Mouse (Mus musculus) hindbrain, embryonic 12.5 days (tissue): ENCODE results near the gene Ttc6. TPM values are rescaled to one million over a fixed set of nuclear protein-coding genes. Genes with fewer than 3 reads are reported as not detected.

ENCODE experiments used
- ATAC-seq: fragments of 200-750 bp; cut with Nextera tagmentation; 2 replicates; pipeline ENCODE4 v1.8.0; 2017; ENCODE audit warnings: moderate TSS enrichment; ENCODE audit not compliant: low FRiP score
- H3K27ac ChIP-seq: fragments of 300-500 bp; sonication (generic); 2 replicates; pipeline ENCODE4 v1.5.1; 2016; ENCODE audit warnings: mild to moderate bottlenecking
- H3K27me3 ChIP-seq: fragments of 300-500 bp; sonication (generic); 2 replicates; pipeline ENCODE4 v1.6.1; 2016; ENCODE audit warnings: mild to moderate bottlenecking
- H3K36me3 ChIP-seq: fragments of 300-500 bp; sonication (generic); 2 replicates; pipeline ENCODE4 v1.6.1; 2016; ENCODE audit warnings: mild to moderate bottlenecking
- H3K4me1 ChIP-seq: fragments of 300-500 bp; sonication (generic); 2 replicates; pipeline ENCODE4 v1.6.1; 2016
- H3K4me2 ChIP-seq: fragments of 300-500 bp; sonication (generic); replicated peaks from 2 replicates; pipeline ENCODE4 v1.6.1; 2016; ENCODE audit warnings: mild to moderate bottlenecking
- H3K4me3 ChIP-seq: fragments of 300-500 bp; sonication (generic); 2 replicates; pipeline ENCODE4 v1.5.1; 2016; ENCODE audit warnings: mild to moderate bottlenecking
- H3K9ac ChIP-seq: fragments of 300-500 bp; sonication (generic); 2 replicates; pipeline ENCODE4 v1.6.1; 2016; ENCODE audit warnings: mild to moderate bottlenecking, moderate library complexity
- H3K9me3 ChIP-seq: fragments of 300-500 bp; sonication (generic); replicated peaks from 2 replicates; pipeline ENCODE4 v1.6.1; 2016; ENCODE audit warnings: mild to moderate bottlenecking
- WGBS: fragments of 180-500 bp; shearing (Covaris S2); methylation state at CpG from one replicate; pipeline ENCODE4 v1.1.7; 2016; 5-methylcytosine and 5-hydroxymethylcytosine counted together
- polyA plus RNA-seq: library from polyadenylated mRNA; unstranded; fragments of >200 nt; fragmentation: Nextera tagmentation; extraction: Ambion mirVana; gene quantifications from 2 replicates; pipeline ENCODE4 v1.2.1, GENCODE M21; 2016

The Ttc6 gene
- polyA plus RNA-seq, 1 experiment from 2014 or later = 1.9 TPM

GRCm38 (mm10) chr12:57547890-57548289 lies 16.0 kb upstream of the Ttc6 start:
- Histone ChIP-seq H3K27ac (no peak overlapping the region), H3K9me3 (0 out of 2 replicates have a peak, but pooled peaks cover 2% of the 10 kb centered on the region), H3K4me2 (no peak overlapping the region), H3K4me3 (no peak overlapping the region), H3K4me1 (peaks cover 11% of the 10 kb centered on the region), H3K27me3 (peaks cover 96% of the 10 kb centered on the region), H3K36me3 (no peaks in the 10 kb centered on the region), H3K9ac (no peak overlapping the region)
- 3% methylated on average over 9 of the region's 9 CpGs for WGBS
- no peak for ATAC-seq

DNA sequence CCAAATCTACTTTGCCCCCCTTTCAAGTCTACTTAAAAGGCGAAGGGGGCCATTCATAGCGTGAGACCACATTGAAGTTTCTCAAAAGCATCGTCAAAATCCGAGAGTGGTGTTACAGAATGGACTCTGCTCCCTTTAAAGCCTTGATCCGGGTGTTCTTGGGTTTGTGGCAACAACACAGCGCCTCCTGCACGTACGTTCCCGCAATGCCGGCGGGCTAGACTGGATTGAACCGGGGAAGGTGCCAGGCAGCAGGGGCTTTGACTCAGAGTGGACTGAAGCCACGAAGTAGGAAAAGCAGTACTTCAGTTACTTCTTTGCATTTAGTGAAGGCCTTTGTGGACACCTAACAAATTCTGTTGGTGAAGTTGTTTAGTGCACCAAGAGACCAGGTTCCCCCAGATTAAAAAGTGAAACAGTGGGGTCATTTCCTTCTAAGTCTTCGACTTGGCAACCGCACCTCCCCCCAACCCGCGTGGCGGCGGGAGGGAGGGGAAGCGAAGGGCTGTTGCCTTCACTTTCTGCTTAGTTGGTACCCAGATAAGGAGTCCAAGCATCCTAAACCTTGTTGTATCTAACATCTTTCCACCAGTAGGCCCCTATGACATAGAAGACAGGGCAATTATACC lies 15.4 kb upstream of the Ttc6 start:
- no peak overlapping the region for H3K9ac ChIP-seq
- peaks cover 96% of the 10 kb centered on the region for H3K27me3 ChIP-seq
- H3K4me3 ChIP-seq = no peak overlapping the region
- 0 out of 2 replicates have a peak, but pooled peaks cover 2% of the 10 kb centered on the region for H3K9me3 ChIP-seq
- WGBS = under 1% methylated on average over 20 of the region's 20 CpGs
- ATAC-seq = no peak
- no peak overlapping the region for H3K4me2 ChIP-seq
- H3K36me3 ChIP-seq = no peaks in the 10 kb centered on the region
- no peak overlapping the region for H3K27ac ChIP-seq
- peaks cover 11% of the 10 kb centered on the region for H3K4me1 ChIP-seq

GRCm38 (mm10) chr12:57548981-57549666 lies 14.8 kb upstream of the Ttc6 start:
- Histone ChIP-seq H3K4me1 (peaks cover 11% of the 10 kb centered on the region), H3K4me3 (no peak overlapping the region), H3K36me3 (no peaks in the 10 kb centered on the region), H3K9me3 (0 out of 2 replicates have a peak, but pooled peaks cover 2% of the 10 kb centered on the region), H3K27ac (no peak overlapping the region), H3K4me2 (no peak overlapping the region), H3K27me3 (peaks cover 97% of the 10 kb centered on the region), H3K9ac (no peak overlapping the region)
- 2% methylated on average over 25 of the region's 25 CpGs for WGBS
- ATAC-seq = no peak

DNA sequence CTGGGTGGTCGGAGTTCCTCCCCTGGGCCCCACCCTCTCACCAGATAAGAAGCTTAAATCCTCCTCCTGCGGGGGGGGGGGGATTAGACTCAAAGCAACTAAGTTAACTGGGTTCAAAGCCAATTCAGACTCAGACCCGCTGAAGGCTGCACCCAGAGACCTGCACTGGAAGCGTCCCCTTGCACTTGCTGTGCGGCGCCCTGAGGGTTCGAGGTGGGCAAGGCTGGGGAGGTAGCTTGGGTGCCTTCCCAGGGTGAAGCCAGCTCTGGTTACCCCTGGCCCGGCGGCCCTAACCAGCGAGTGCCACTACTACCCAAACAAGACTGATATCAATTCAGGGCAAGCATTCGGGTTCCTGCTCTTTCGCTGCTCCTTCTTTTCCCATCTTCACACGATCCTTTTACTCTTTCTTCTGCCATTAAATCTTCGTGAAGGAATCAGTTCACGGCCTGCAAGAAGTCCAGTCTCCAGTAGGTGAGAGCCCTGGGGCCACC lies 14.2 kb upstream of the Ttc6 start:
- Histone ChIP-seq H3K9ac (no peak overlapping the region), H3K4me3 (no peak overlapping the region), H3K36me3 (no peaks in the 10 kb centered on the region), H3K4me1 (peaks cover 11% of the 10 kb centered on the region), H3K27ac (no peak overlapping the region), H3K9me3 (0 out of 2 replicates have a peak, but pooled peaks cover 2% of the 10 kb centered on the region), H3K27me3 (peaks cover 97% of the 10 kb centered on the region), H3K4me2 (no peak overlapping the region)
- no peak for ATAC-seq
- WGBS = 2% methylated on average over 15 of the region's 15 CpGs

GRCm38 (mm10) chr12:57550181-57550808 lies 13.6 kb upstream of the Ttc6 start:
- Histone ChIP-seq H3K4me3 (no peak overlapping the region), H3K27me3 (peaks cover 97% of the 10 kb centered on the region), H3K9ac (no peak overlapping the region), H3K4me1 (peaks cover 9% of the 10 kb centered on the region), H3K4me2 (no peak overlapping the region), H3K36me3 (no peaks in the 10 kb centered on the region), H3K27ac (no peak overlapping the region), H3K9me3 (0 out of 2 replicates have a peak, but pooled peaks cover 2% of the 10 kb centered on the region)
- 1% methylated on average over 31 of the region's 31 CpGs for WGBS
- no peak for ATAC-seq

GRCm38 (mm10) chr12:57550881-57551280 lies 13.0 kb upstream of the Ttc6 start:
- H3K36me3 ChIP-seq = no peaks in the 10 kb centered on the region
- no peak overlapping the region for H3K9ac ChIP-seq
- H3K27me3 ChIP-seq = peaks cover 99% of the 10 kb centered on the region
- no peak overlapping the region for H3K27ac ChIP-seq
- 2% methylated on average over 8 of the region's 8 CpGs for WGBS
- H3K4me3 ChIP-seq = no peak overlapping the region
- no peak overlapping the region for H3K4me2 ChIP-seq
- H3K4me1 ChIP-seq = 0 out of 2 replicates have a peak, but pooled peaks cover 5% of the 10 kb centered on the region
- no peak for ATAC-seq
- 0 out of 2 replicates have a peak, but pooled peaks cover 2% of the 10 kb centered on the region for H3K9me3 ChIP-seq

- Histone ChIP-seq H3K9ac (no peak overlapping the region), H3K4me1 (no peaks in the 10 kb centered on the region), H3K4me2 (no peak overlapping the region), H3K4me3 (no peak overlapping the region), H3K27me3 (peaks cover 90% of the 10 kb centered on the region), H3K9me3 (0 out of 2 replicates have a peak, but pooled peaks cover 2% of the 10 kb centered on the region), H3K27ac (no peak overlapping the region), H3K36me3 (no peaks in the 10 kb centered on the region)
- ATAC-seq = no peak
- 13% methylated on average over 3 of the region's 3 CpGs for WGBS
These were observed 11.6 kb upstream of the Ttc6 start for GRCm38 (mm10) chr12:57552286-57552685.

GRCm38 (mm10) chr12:57554091-57554490 lies 9.8 kb upstream of the Ttc6 start:
- 42% methylated on average over 3 of the region's 3 CpGs for WGBS
- Histone ChIP-seq H3K27ac (no peak overlapping the region), H3K9me3 (no peaks in the 10 kb centered on the region), H3K9ac (no peak overlapping the region), H3K27me3 (peaks cover 76% of the 10 kb centered on the region), H3K4me3 (no peak overlapping the region), H3K36me3 (no peaks in the 10 kb centered on the region), H3K4me1 (no peaks in the 10 kb centered on the region), H3K4me2 (no peak overlapping the region)
- no peak for ATAC-seq

DNA sequence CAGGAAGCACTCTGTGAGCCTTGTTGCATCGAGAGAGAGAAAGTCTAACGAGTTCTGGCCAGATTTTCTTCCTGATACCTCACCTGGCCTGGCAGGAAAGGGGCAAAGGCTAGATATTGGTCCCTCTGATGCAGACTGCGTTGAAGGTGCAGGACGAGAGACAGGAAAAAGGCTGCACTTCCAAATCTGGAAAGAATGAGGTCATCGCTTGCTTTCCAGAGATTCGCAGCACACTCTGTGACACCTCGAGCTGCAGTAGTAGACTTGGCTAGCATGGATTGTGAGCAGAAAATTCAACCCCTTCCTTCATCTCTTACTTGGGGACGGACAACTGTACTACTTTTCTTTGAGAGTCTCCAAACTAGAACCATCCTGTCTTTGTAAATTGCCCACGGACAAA lies 7.9 kb downstream of the Ttc6 start:
- 34% methylated on average over 9 of the region's 9 CpGs for WGBS
- Histone ChIP-seq H3K9ac (no peak overlapping the region), H3K4me1 (peaks cover 3% of the 10 kb centered on the region; the same call in 1 of the 2 replicates), H3K4me2 (no peak overlapping the region), H3K27ac (no peak overlapping the region), H3K9me3 (no peaks in the 10 kb centered on the region), H3K27me3 (peaks cover 28% of the 10 kb centered on the region), H3K36me3 (no peaks in the 10 kb centered on the region), H3K4me3 (no peak overlapping the region)
- ATAC-seq = no peak

- Histone ChIP-seq H3K9me3 (no peaks in the 10 kb centered on the region), H3K27ac (no peak overlapping the region), H3K4me1 (peaks cover 3% of the 10 kb centered on the region; the same call in 1 of the 2 replicates), H3K36me3 (no peaks in the 10 kb centered on the region), H3K27me3 (peaks cover 32% of the 10 kb centered on the region), H3K4me2 (no peak overlapping the region), H3K4me3 (no peak overlapping the region), H3K9ac (no peak overlapping the region)
- ATAC-seq = no peak
These were observed 8.5 kb downstream of the Ttc6 start for GRCm38 (mm10) chr12:57572415-57572814.

DNA sequence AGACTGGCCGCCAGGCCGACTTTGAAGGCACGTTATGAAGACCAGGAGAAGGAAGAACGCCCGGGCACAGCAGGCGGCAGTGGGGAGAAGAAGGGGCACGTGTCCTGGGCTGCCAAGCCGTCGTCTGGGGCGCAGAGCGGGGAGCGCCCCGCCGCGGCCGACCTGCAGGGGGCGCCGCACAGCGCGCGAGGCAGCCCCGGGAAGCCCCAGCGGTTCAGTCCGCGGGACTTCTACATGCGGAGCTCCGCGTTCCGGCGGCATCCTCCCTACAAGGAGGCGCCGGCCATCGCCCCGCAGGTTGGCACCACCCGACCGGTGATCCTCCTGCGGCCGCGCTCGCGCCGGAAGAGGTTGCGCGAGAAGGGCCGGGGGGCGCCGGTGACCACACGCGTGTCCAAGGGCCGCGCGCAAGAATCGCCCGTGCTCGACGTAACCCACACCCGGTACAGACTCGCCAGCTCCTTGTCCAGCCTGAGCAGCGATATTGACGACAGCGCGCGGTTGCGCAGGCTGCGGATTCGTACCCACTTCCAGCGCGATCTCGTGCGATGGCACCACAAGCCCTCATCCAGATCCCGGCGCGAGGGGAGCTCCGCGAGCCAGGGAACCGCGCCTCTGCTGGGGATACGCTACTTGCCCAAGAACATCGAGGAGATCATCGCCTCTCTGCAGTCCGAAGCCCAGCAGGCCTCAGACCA lies 12.2 kb downstream of the Ttc6 start:
- Histone ChIP-seq H3K4me3 (peak overlapping the region; percentile 45), H3K9me3 (no peaks in the 10 kb centered on the region; the same call in 1 of the 2 replicates), H3K27me3 (peaks cover 33% of the 10 kb centered on the region), H3K27ac (no peak overlapping the region), H3K4me1 (peaks cover 3% of the 10 kb centered on the region; the same call in 1 of the 2 replicates), H3K4me2 (peak overlapping the region; percentile 73), H3K36me3 (no peaks in the 10 kb centered on the region), H3K9ac (peak overlapping the region; percentile 50)
- ATAC-seq = peak; percentile 96
- WGBS = 1% methylated on average over 81 of the region's 81 CpGs

- no peak overlapping the region for H3K9ac ChIP-seq
- H3K4me1 ChIP-seq = no peaks in the 10 kb centered on the region
- WGBS = 58% methylated on average over 5 of the region's 5 CpGs
- no peak overlapping the region for H3K4me2 ChIP-seq
- no peak overlapping the region for H3K4me3 ChIP-seq
- ATAC-seq = no peak
- H3K9me3 ChIP-seq = no peaks in the 10 kb centered on the region
- no peak overlapping the region for H3K27ac ChIP-seq
- H3K27me3 ChIP-seq = no peaks in the 10 kb centered on the region
- H3K36me3 ChIP-seq = no peaks in the 10 kb centered on the region
These were observed 43.7 kb downstream of the Ttc6 start for GRCm38 (mm10) chr12:57607624-57608023.
